ENCODE assay signal across 15 mouse cellular contexts in the genomic region with DNA sequence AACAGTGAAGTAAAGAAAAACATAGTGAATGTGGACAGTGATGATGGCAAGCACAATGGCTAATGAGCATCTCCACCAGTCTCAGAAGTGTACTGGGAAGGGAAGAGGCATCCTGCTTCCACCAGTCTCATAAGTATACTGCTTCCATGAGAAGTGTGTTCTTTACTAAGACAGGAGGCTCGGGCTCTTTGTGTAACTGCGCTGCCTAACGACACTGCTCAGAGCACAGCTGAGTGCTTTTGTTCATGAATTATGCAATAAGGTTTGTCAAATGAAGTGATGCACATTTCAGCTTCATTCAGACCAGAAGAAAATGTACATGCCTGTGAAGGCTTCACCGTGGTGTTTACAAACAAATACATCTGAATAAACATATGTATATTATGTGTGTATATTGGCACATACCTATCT. TPM values are rescaled to one million over a fixed set of nuclear protein-coding genes. Genes with fewer than 3 reads are reported as not detected.
DNase-seq lines count a peak whose midpoint lies in the region; ATAC-seq lines count a peak whose summit lies in the region.
"Had no signal": no experiment of that assay in that cellular context is flagged by ENCODE, and none has a peak within 500 bp of the region (broad histone marks: within the 10 kb centered on the region; RNA-seq: fewer than 3 reads in every experiment).

No protein-coding gene starts in this region.

- no peak overlapping the region for H3K9ac ChIP-seq in forebrain, embryonic 13.5 days
- no peak overlapping the region for H3K9ac ChIP-seq in forebrain, embryonic 11.5 days (ENCODE audit: low read length)
- no peak overlapping the region for H3K9ac ChIP-seq in hindbrain, embryonic 12.5 days
- no peak overlapping the region for H3K9ac ChIP-seq in midbrain, embryonic 14.5 days (replicated peaks; ENCODE audit: low read length)
- H3K9ac ChIP-seq: limb, embryonic 15.5 days; lung, embryonic 15.5 days had no signal

- no peak for DNase-seq in forebrain, embryonic 11.5 days (ENCODE audit: low spot score)
- DNase-seq in R1 (ENCODE audit: low read depth, low spot score) = peak; percentile 16
- DNase-seq in midbrain, embryonic 14.5 days = peak; percentile 76
- DNase-seq in spleen, postnatal 14 days (ENCODE audit: low spot score in 2 of 2) = no peak
- no peak for DNase-seq in layer of hippocampus, adult 8-10 months (ENCODE audit: low spot score in 2 of 2)
- no peak for DNase-seq in thymus, postnatal 14 days
- DNase-seq: adrenal gland, postnatal 36 days; gastrocnemius, postnatal 10 days; kidney, postnatal 25 days; right cerebral cortex, postnatal 14 days had no signal

- no peaks in the 10 kb centered on the region for H3K36me3 ChIP-seq in forebrain, embryonic 13.5 days (ENCODE audit: poor library complexity, severe bottlenecking)
- H3K36me3 ChIP-seq in forebrain, embryonic 11.5 days (ENCODE audit: control insufficient read depth, insufficient read depth, low read length) = no peaks in the 10 kb centered on the region
- no peaks in the 10 kb centered on the region for H3K36me3 ChIP-seq in hindbrain, embryonic 12.5 days
- no peaks in the 10 kb centered on the region for H3K36me3 ChIP-seq in midbrain, embryonic 14.5 days (ENCODE audit: control insufficient read depth, insufficient read depth, low read length)
- H3K36me3 ChIP-seq: limb, embryonic 15.5 days; lung, embryonic 15.5 days had no signal

- 0 out of 2 replicates have a peak, but pooled peaks cover 4% of the 10 kb centered on the region for H3K4me1 ChIP-seq in forebrain, embryonic 13.5 days
- no peaks in the 10 kb centered on the region; the same call in 1 of the 2 replicates for H3K4me1 ChIP-seq in forebrain, embryonic 11.5 days (replicated peaks; ENCODE audit: control insufficient read depth, insufficient read depth, low read length)
- peaks cover 4% of the 10 kb centered on the region; the same call in 1 of the 2 replicates for H3K4me1 ChIP-seq in hindbrain, embryonic 12.5 days
- H3K4me1 ChIP-seq in midbrain, embryonic 14.5 days (ENCODE audit: control insufficient read depth, insufficient read depth, low read length) = peaks cover 5% of the 10 kb centered on the region; the same call in 1 of the 2 replicates
- H3K4me1 ChIP-seq: limb, embryonic 15.5 days had no signal

- peak; percentile 93 for ATAC-seq in forebrain, embryonic 13.5 days
- no peak for ATAC-seq in forebrain, embryonic 11.5 days (replicated peaks; ENCODE audit: low FRiP score)
- peak; percentile 83 for ATAC-seq in hindbrain, embryonic 12.5 days (ENCODE audit: low FRiP score)
- peak; percentile 75; the same call in 1 of the 2 replicates for ATAC-seq in midbrain, embryonic 14.5 days (ENCODE audit: low FRiP score, low TSS enrichment)

- no peak overlapping the region for H3K4me3 ChIP-seq in forebrain, embryonic 13.5 days
- no peak overlapping the region for H3K4me3 ChIP-seq in forebrain, embryonic 11.5 days (ENCODE audit: low read depth, low read length)
- H3K4me3 ChIP-seq in hindbrain, embryonic 12.5 days = no peak overlapping the region
- no peak overlapping the region for H3K4me3 ChIP-seq in midbrain, embryonic 14.5 days (replicated peaks; ENCODE audit: low read depth, low read length)
- H3K4me3 ChIP-seq: limb, embryonic 15.5 days; lung, embryonic 15.5 days had no signal

- 0 out of 2 replicates have a peak overlapping the region, but pooled peaks have one; percentile 14 for H3K27ac ChIP-seq in forebrain, embryonic 13.5 days
- no peak overlapping the region for H3K27ac ChIP-seq in forebrain, embryonic 11.5 days (ENCODE audit: low read depth, low read length)
- peak overlapping the region; percentile 60 for H3K27ac ChIP-seq in hindbrain, embryonic 12.5 days
- peak overlapping the region; percentile 69 for H3K27ac ChIP-seq in midbrain, embryonic 14.5 days (replicated peaks; ENCODE audit: low read depth, low read length)
- H3K27ac ChIP-seq: limb, embryonic 15.5 days; lung, embryonic 15.5 days had no signal

- H3K9me3 ChIP-seq in forebrain, embryonic 13.5 days (replicated peaks) = no peaks in the 10 kb centered on the region
- no peaks in the 10 kb centered on the region for H3K9me3 ChIP-seq in forebrain, embryonic 11.5 days (ENCODE audit: control insufficient read depth, low read length)
- H3K9me3 ChIP-seq in hindbrain, embryonic 12.5 days (replicated peaks) = no peaks in the 10 kb centered on the region
- no peaks in the 10 kb centered on the region for H3K9me3 ChIP-seq in midbrain, embryonic 14.5 days (ENCODE audit: control insufficient read depth, low read length)
- H3K9me3 ChIP-seq: limb, embryonic 15.5 days; lung, embryonic 15.5 days had no signal

- no peak overlapping the region for H3K4me2 ChIP-seq in forebrain, embryonic 13.5 days
- no peak overlapping the region for H3K4me2 ChIP-seq in forebrain, embryonic 11.5 days (ENCODE audit: low read depth, low read length, severe bottlenecking)
- no peak overlapping the region for H3K4me2 ChIP-seq in hindbrain, embryonic 12.5 days (replicated peaks)
- no peak overlapping the region for H3K4me2 ChIP-seq in midbrain, embryonic 14.5 days (ENCODE audit: low read length)
- H3K4me2 ChIP-seq: heart, embryonic 11.5 days; limb, embryonic 15.5 days; lung, embryonic 15.5 days had no signal

- 14% methylated on average over 4 of the region's 4 CpGs for WGBS in forebrain, embryonic 13.5 days
- 50% methylated on average over 4 of the region's 4 CpGs for WGBS in forebrain, embryonic 11.5 days
- WGBS in hindbrain, embryonic 12.5 days = 32% methylated on average over 4 of the region's 4 CpGs
- 12% methylated on average over 4 of the region's 4 CpGs for WGBS in midbrain, embryonic 14.5 days

- H3K27me3 ChIP-seq in forebrain, embryonic 13.5 days = no peaks in the 10 kb centered on the region
- H3K27me3 ChIP-seq in forebrain, embryonic 11.5 days (ENCODE audit: control insufficient read depth, insufficient read depth, low read length) = no peaks in the 10 kb centered on the region
- H3K27me3 ChIP-seq in hindbrain, embryonic 12.5 days = no peaks in the 10 kb centered on the region
- H3K27me3 ChIP-seq in midbrain, embryonic 14.5 days (ENCODE audit: control insufficient read depth, insufficient read depth, low read length) = no peaks in the 10 kb centered on the region
- H3K27me3 ChIP-seq: limb, embryonic 15.5 days; lung, embryonic 15.5 days had no signal

RNA-seq across cellular contexts. Expression of a gene that starts 59.4 kb away (rescaled TPM):
- polyA plus RNA-seq in forebrain, embryonic 13.5 days (2015; fragmentation: Nextera tagmentation; extraction: Ambion mirVana) = 1.0 and 1.4 TPM in 2 replicates
- 1.2 and 1.3 TPM in 2 replicates for polyA plus RNA-seq in forebrain, embryonic 11.5 days (2014; fragmentation: Nextera tagmentation; extraction: Ambion mirVana)
- polyA plus RNA-seq in hindbrain, embryonic 12.5 days (2016; fragmentation: Nextera tagmentation; extraction: Ambion mirVana) = 1.3 and 2.1 TPM in 2 replicates
- polyA plus RNA-seq in midbrain, embryonic 14.5 days (2014; fragmentation: Nextera tagmentation; extraction: Ambion mirVana) = 1.1 and 1.5 TPM in 2 replicates
- 1 to 10 TPM in 3 of 4 experiments, under 1 TPM in 1; 0.72 to 3.5 (median 2.1) TPM for total RNA-seq in layer of hippocampus, adult 8-10 months (2022)

Comparison
In these comparisons a context has a peak if more than half of its experiments do, and no peak if none do; other contexts are left out.
1. DNase-seq: peak in R1 (single experiment) and midbrain, embryonic 14.5 days (single experiment); none in forebrain, embryonic 11.5 days (single experiment), spleen, postnatal 14 days (0 of 2), layer of hippocampus, adult 8-10 months (0 of 2) and thymus, postnatal 14 days (single experiment).